Mouse (Mus musculus) embryonic facial prominence, embryonic 14.5 days (tissue): ENCODE measurements around the gene Lamtor4. TPM values are rescaled to one million over a fixed set of nuclear protein-coding genes. Genes with fewer than 3 reads are reported as not detected.

ENCODE experiments used
- ATAC-seq: fragments of 200-750 bp; cut with Nextera tagmentation; 2 replicates; pipeline ENCODE4 v1.8.0; 2017; ENCODE audit warnings: low read depth, moderate number of reproducible peaks, moderate TSS enrichment
- DNase-seq: peaks from one replicate; pipeline ENCODE4 v3.0.0-alpha.2; 2015; ENCODE audit warnings: low spot score
- H3K27ac ChIP-seq: fragments of 300-500 bp; sonication (generic); replicated peaks from 2 replicates; pipeline ENCODE4 v1.5.1; 2014; ENCODE audit warnings: low read depth, mild to moderate bottlenecking, low read length, moderate library complexity
- H3K27me3 ChIP-seq: fragments of 300-500 bp; sonication (generic); replicated peaks from 2 replicates; pipeline ENCODE4 v1.6.1; 2014; ENCODE audit warnings: low read length; ENCODE audit not compliant: control insufficient read depth, insufficient read depth
- H3K36me3 ChIP-seq: fragments of 300-500 bp; sonication (generic); 2 replicates; pipeline ENCODE4 v1.6.1; 2014; ENCODE audit warnings: low read length, mixed read lengths; ENCODE audit not compliant: control insufficient read depth, insufficient read depth
- H3K4me1 ChIP-seq: fragments of 300-500 bp; sonication (generic); 2 replicates; pipeline ENCODE4 v1.6.1; 2014; ENCODE audit warnings: antibody characterized with exemption, low read length; ENCODE audit not compliant: control insufficient read depth, insufficient read depth
- H3K4me2 ChIP-seq: fragments of 300-500 bp; sonication (generic); 2 replicates; pipeline ENCODE4 v1.6.1; 2014; ENCODE audit warnings: low read depth, mild to moderate bottlenecking, low read length, moderate library complexity, mixed read lengths
- H3K4me3 ChIP-seq: fragments of 300-500 bp; sonication (generic); 2 replicates; pipeline ENCODE4 v1.5.1; 2014; ENCODE audit warnings: low read depth, mild to moderate bottlenecking, low read length
- H3K9ac ChIP-seq: fragments of 300-500 bp; sonication (generic); 2 replicates; pipeline ENCODE4 v1.6.1; 2014; ENCODE audit warnings: low read depth, mild to moderate bottlenecking, low read length, moderate library complexity, mixed read lengths
- H3K9me3 ChIP-seq: fragments of 300-500 bp; sonication (generic); 2 replicates; pipeline ENCODE4 v1.6.1; 2016; ENCODE audit warnings: low read length; ENCODE audit not compliant: control insufficient read depth
- WGBS: fragments of 180-500 bp; shearing (Covaris S2); extraction: QIAGEN DNeasy Blood & Tissue Kit; methylation state at CpG from one replicate; pipeline ENCODE4 v1.1.7; 2014; 5-methylcytosine and 5-hydroxymethylcytosine counted together
- polyA plus RNA-seq: library from polyadenylated mRNA; unstranded; fragments of >200 nt; fragmentation: Nextera tagmentation; extraction: Ambion mirVana; gene quantifications from 2 replicates; pipeline ENCODE4 v1.2.1, GENCODE M21; 2014

Gene Lamtor4
- polyA plus RNA-seq, 1 experiment from 2014 or later, result 71.7 TPM

GRCm38 (mm10) chr5:138227367-138227766, 27.9 kb upstream of the Lamtor4 start:
- Histone ChIP-seq H3K36me3 (no peaks in the 10 kb centered on the region), H3K4me1 (no peaks in the 10 kb centered on the region), H3K27ac (no peak overlapping the region), H3K9me3 (no peaks in the 10 kb centered on the region), H3K27me3 (no peaks in the 10 kb centered on the region), H3K4me3 (no peak overlapping the region), H3K9ac (no peak overlapping the region), H3K4me2 (no peak overlapping the region)
- 63% methylated on average over 2 of the region's 2 CpGs for WGBS
- DNase-seq, result no peak
- ATAC-seq, result no peak

- H3K4me3 ChIP-seq, result no peak overlapping the region
- 62% methylated on average over 3 of the region's 3 CpGs for WGBS
- H3K4me1 ChIP-seq, result no peaks in the 10 kb centered on the region
- no peak for ATAC-seq
- no peak overlapping the region for H3K4me2 ChIP-seq
- no peaks in the 10 kb centered on the region for H3K27me3 ChIP-seq
- H3K27ac ChIP-seq, result no peak overlapping the region
- H3K9ac ChIP-seq, result no peak overlapping the region
- H3K9me3 ChIP-seq, result no peaks in the 10 kb centered on the region
- no peak for DNase-seq
- no peaks in the 10 kb centered on the region for H3K36me3 ChIP-seq
Observed at GRCm38 (mm10) chr5:138228026-138228425, 27.3 kb upstream of the Lamtor4 start.

- 94% methylated on average over 3 of the region's 3 CpGs for WGBS
- Histone ChIP-seq H3K27ac (no peak overlapping the region), H3K4me1 (no peaks in the 10 kb centered on the region), H3K4me3 (no peak overlapping the region), H3K4me2 (no peak overlapping the region), H3K9ac (no peak overlapping the region), H3K36me3 (no peaks in the 10 kb centered on the region), H3K27me3 (no peaks in the 10 kb centered on the region), H3K9me3 (no peaks in the 10 kb centered on the region)
- DNase-seq (no peak), ATAC-seq (no peak)
Observed at GRCm38 (mm10) chr5:138229511-138229910, 25.8 kb upstream of the Lamtor4 start.

- Histone ChIP-seq H3K27me3 (no peaks in the 10 kb centered on the region), H3K4me1 (no peaks in the 10 kb centered on the region), H3K9ac (no peak overlapping the region), H3K4me2 (no peak overlapping the region), H3K27ac (no peak overlapping the region), H3K36me3 (no peaks in the 10 kb centered on the region), H3K4me3 (no peak overlapping the region), H3K9me3 (no peaks in the 10 kb centered on the region)
- WGBS, result 83% methylated on average over 2 of the region's 2 CpGs
- DNase-seq, result no peak
- ATAC-seq, result no peak
Observed at GRCm38 (mm10) chr5:138233778-138234177, 21.5 kb upstream of the Lamtor4 start.

- no peak overlapping the region for H3K4me3 ChIP-seq
- H3K27ac ChIP-seq, result no peak overlapping the region
- no peak overlapping the region for H3K4me2 ChIP-seq
- H3K9ac ChIP-seq, result no peak overlapping the region
- DNase-seq, result no peak
- no peaks in the 10 kb centered on the region for H3K27me3 ChIP-seq
- H3K4me1 ChIP-seq, result no peaks in the 10 kb centered on the region
- no peaks in the 10 kb centered on the region for H3K9me3 ChIP-seq
- ATAC-seq, result no peak
- no peaks in the 10 kb centered on the region for H3K36me3 ChIP-seq
Observed at GRCm38 (mm10) chr5:138234224-138234623, 21.1 kb upstream of the Lamtor4 start.

- H3K9me3 ChIP-seq, result no peaks in the 10 kb centered on the region
- no peak overlapping the region for H3K27ac ChIP-seq
- H3K27me3 ChIP-seq, result no peaks in the 10 kb centered on the region
- WGBS, result 29% methylated on average over 2 of the region's 2 CpGs
- H3K4me3 ChIP-seq, result no peak overlapping the region
- ATAC-seq (no peak), DNase-seq (no peak)
- no peaks in the 10 kb centered on the region for H3K36me3 ChIP-seq
- no peak overlapping the region for H3K9ac ChIP-seq
- H3K4me2 ChIP-seq, result no peak overlapping the region
- H3K4me1 ChIP-seq, result no peaks in the 10 kb centered on the region
Observed at GRCm38 (mm10) chr5:138241511-138241910, 13.8 kb upstream of the Lamtor4 start.

- Histone ChIP-seq H3K9me3 (no peaks in the 10 kb centered on the region; the same call in 1 of the 2 replicates), H3K4me1 (peaks cover 5% of the 10 kb centered on the region; the same call in 1 of the 2 replicates), H3K4me3 (no peak overlapping the region), H3K36me3 (no peaks in the 10 kb centered on the region), H3K9ac (no peak overlapping the region), H3K27ac (no peak overlapping the region), H3K27me3 (no peaks in the 10 kb centered on the region), H3K4me2 (no peak overlapping the region)
- ATAC-seq, result no peak
- no peak for DNase-seq
- WGBS, result 79% methylated on average over 12 of the region's 12 CpGs
Observed at GRCm38 (mm10) chr5:138251144-138251543, 4.1 kb upstream of the Lamtor4 start.

GRCm38 (mm10) chr5:138253061-138253460, 2.2 kb upstream of the Lamtor4 start:
- ATAC-seq, result no peak
- Histone ChIP-seq H3K9ac (no peak overlapping the region), H3K27me3 (no peaks in the 10 kb centered on the region), H3K36me3 (0 out of 2 replicates have a peak, but pooled peaks cover 2% of the 10 kb centered on the region), H3K4me1 (peaks cover 8% of the 10 kb centered on the region; the same call in 1 of the 2 replicates), H3K4me3 (no peak overlapping the region), H3K27ac (no peak overlapping the region), H3K4me2 (no peak overlapping the region), H3K9me3 (no peaks in the 10 kb centered on the region; the same call in 1 of the 2 replicates)
- DNase-seq, result no peak
- 88% methylated on average over 3 of the region's 3 CpGs for WGBS

GRCm38 (mm10) chr5:138256094-138256467, 799 bp downstream of the Lamtor4 start:
- no peak; the same call in 1 of the 2 replicates for ATAC-seq
- peak overlapping the region; percentile 59 for H3K27ac ChIP-seq
- whole genome bisulfite sequencing, result 16% methylated on average over 6 of the region's 7 CpGs

More at GRCm38 (mm10) chr5:138256094-138256467, 799 bp downstream of the Lamtor4 start:
- H3K4me1 ChIP-seq, result peaks cover 8% of the 10 kb centered on the region; the same call in 1 of the 2 replicates
- H3K9ac ChIP-seq, result peak overlapping the region; percentile 70
- peak overlapping the region; percentile 89 for H3K4me2 ChIP-seq
- DNase-seq, result no peak
- H3K9me3 ChIP-seq, result no peaks in the 10 kb centered on the region; the same call in 1 of the 2 replicates
- H3K36me3 ChIP-seq, result peaks cover 26% of the 10 kb centered on the region
- no peaks in the 10 kb centered on the region for H3K27me3 ChIP-seq
- peak overlapping the region; percentile 71 for H3K4me3 ChIP-seq
